Mouse (Mus musculus): Measurements from ENCODE around the gene Gpc6. TPM values are rescaled to one million over a fixed set of nuclear protein-coding genes. Genes with fewer than 3 reads are reported as not detected.

The Gpc6 gene
- total RNA-seq, 2 experiments from 2014 or later, result 18.2 to 19.4 TPM

GRCm38 (mm10) chr14:118019314-118019713 lies 1094.2 kb downstream of the Gpc6 start:
- Histone ChIP-seq H3K27ac (no peak overlapping the region), H3K4me3 (no peak overlapping the region)
- intact Hi-C loops (cut with DNase I), result no loop called here
- no peak for DNase-seq (ENCODE audit: extremely low spot score in 1 of 2, low spot score in 2 of 2)
- TF ChIP-seq CTCF (IDR thresholded peaks at IDR 0.05), result no peak

GRCm38 (mm10) chr14:118021867-118022543 lies 1096.9 kb downstream of the Gpc6 start:
- Histone ChIP-seq H3K4me3 (no peak overlapping the region), H3K27ac (no peak overlapping the region)
- intact Hi-C loops (cut with DNase I), result no loop called here
- no peak for TF ChIP-seq CTCF (IDR thresholded peaks at IDR 0.05)
- DNase-seq (ENCODE audit: extremely low spot score in 1 of 2, low spot score in 2 of 2), result no peak

Small RNA genes within 50 kb of the gene (microRNA-seq; reads per million reads assigned to microRNA genes)
- gene Mir6239, result 0 reads per million in 2 experiments

Data from left cerebral cortex, adult 2 months (tissue).